Mouse (Mus musculus) intestine, postnatal 0 days (tissue): ENCODE measurements around the gene Olfr876. TPM values are rescaled to one million over a fixed set of nuclear protein-coding genes. Genes with fewer than 3 reads are reported as not detected.
A peak's percentile ranks its signal among the peaks of the same experiment; 100 is the strongest.
"Not testable (repeated sequence)": the region's sequence is repeated elsewhere in the genome, so short reads cannot be mapped to it uniquely, and the experiment has no call there.

Experiments used
- ATAC-seq: fragments of 200-750 bp; cut with Nextera tagmentation; 2 replicates; pipeline ENCODE4 v1.8.0; 2017; ENCODE audit warnings: mild to moderate bottlenecking, moderate TSS enrichment, moderate library complexity
- H3K27ac ChIP-seq: fragments of 300-500 bp; sonication (generic); 2 replicates; pipeline ENCODE4 v1.5.1; 2014; ENCODE audit warnings: mild to moderate bottlenecking, low read depth, low read length, moderate library complexity
- H3K27me3 ChIP-seq: fragments of 300-500 bp; sonication (generic); replicated peaks from 2 replicates; pipeline ENCODE4 v1.6.1; 2014; ENCODE audit warnings: low read length, mixed read lengths; ENCODE audit not compliant: control insufficient read depth, insufficient read depth
- H3K36me3 ChIP-seq: fragments of 300-500 bp; sonication (generic); 2 replicates; pipeline ENCODE4 v1.6.1; 2014; ENCODE audit warnings: mild to moderate bottlenecking, moderate library complexity; ENCODE audit not compliant: control insufficient read depth, insufficient read depth
- H3K4me1 ChIP-seq: fragments of 300-500 bp; sonication (generic); replicated peaks from 2 replicates; pipeline ENCODE4 v1.6.1; 2014; ENCODE audit warnings: antibody characterized with exemption, low read length, mixed read lengths; ENCODE audit not compliant: control insufficient read depth, insufficient read depth
- H3K4me2 ChIP-seq: fragments of 300-500 bp; sonication (generic); replicated peaks from 2 replicates; pipeline ENCODE4 v1.6.1; 2014; ENCODE audit warnings: low read depth, mild to moderate bottlenecking, moderate library complexity
- H3K4me3 ChIP-seq: fragments of 300-500 bp; sonication (generic); 2 replicates; pipeline ENCODE4 v1.5.1; 2014; ENCODE audit warnings: low read depth, low read length
- H3K9ac ChIP-seq: fragments of 300-500 bp; sonication (generic); 2 replicates; pipeline ENCODE4 v1.6.1; 2014; ENCODE audit warnings: mild to moderate bottlenecking, low read depth, low read length
- H3K9me3 ChIP-seq: fragments of 300-500 bp; sonication (generic); 2 replicates; pipeline ENCODE4 v1.6.1; 2016; ENCODE audit warnings: mixed run types; ENCODE audit not compliant: control insufficient read depth
- CTCF ChIP-seq: sonication (generic); IDR thresholded peaks from 2 replicates; pipeline ENCODE4 v1.5.1; 2016; ENCODE audit warnings: low read depth, mild to moderate bottlenecking, control low read depth, antibody characterized with exemption, moderate library complexity
- WGBS: fragments of 180-500 bp; shearing (Covaris S2); extraction: QIAGEN DNeasy Blood & Tissue Kit; methylation state at CpG from one replicate; pipeline ENCODE4 v1.1.7; 2014; 5-methylcytosine and 5-hydroxymethylcytosine counted together
- polyA plus RNA-seq: library from polyadenylated mRNA; unstranded; fragments of >200 nt; fragmentation: Nextera tagmentation; extraction: Ambion mirVana; gene quantifications from 2 replicates; pipeline ENCODE4 v1.2.1, GENCODE M21; 2015

Olfr876 gene
- not detected in 2 replicates for polyA plus RNA-seq

DNA sequence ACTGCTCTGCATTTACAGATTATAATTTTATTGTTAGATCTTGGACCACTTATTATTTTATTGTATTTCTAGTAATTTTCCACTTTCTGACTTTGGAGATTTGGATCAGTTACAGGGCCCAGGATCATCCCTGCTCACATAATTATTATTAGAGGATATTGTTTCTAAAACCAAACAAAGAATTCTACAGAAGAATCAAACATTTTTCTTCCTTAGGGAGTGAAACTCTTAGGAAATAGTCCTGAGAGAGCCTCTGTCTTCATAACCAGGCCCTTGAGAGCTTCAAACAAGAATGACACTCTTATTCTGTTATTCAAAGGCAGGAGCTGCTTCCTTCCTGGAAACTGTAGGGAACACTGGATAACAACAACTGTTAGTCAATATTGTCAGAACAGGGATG lies at the start of gene Olfr876:
Gene Olfr876, plus strand, starts transcription at position 301 of the 400 bp plus-strand sequence.
- ATAC-seq = no peak
- Histone ChIP-seq H3K4me2 (no peak within 1 kb of the TSS), H3K4me3 (no peak within 1 kb of the TSS)

DNA sequence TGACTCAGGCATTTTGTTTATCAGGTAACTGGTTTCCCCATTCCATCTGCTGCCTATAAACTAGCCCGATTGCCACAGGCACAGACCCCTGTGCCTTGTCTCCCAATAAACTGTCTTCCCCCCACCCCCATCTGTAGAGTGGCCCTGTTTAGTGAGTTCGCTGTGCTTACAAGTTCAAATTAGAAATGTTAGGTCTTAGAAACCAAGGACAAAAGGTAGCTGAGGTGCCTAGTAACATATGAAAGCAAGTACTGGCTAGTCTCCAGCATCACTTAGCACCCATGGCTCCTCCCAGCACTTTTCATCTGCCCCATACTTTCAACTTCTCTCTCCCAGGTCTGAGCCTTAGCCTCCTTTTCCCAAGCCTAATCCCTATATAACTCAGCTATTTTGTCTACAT lies 41.1 kb upstream of the Olfr876 start:
- no peaks in the 10 kb centered on the region for H3K4me1 ChIP-seq
- no peak overlapping the region for H3K9ac ChIP-seq
- H3K27me3 ChIP-seq = no peaks in the 10 kb centered on the region
- H3K4me2 ChIP-seq = no peak overlapping the region
- H3K27ac ChIP-seq = no peak overlapping the region
- no peak overlapping the region for H3K4me3 ChIP-seq
- H3K36me3 ChIP-seq = no peaks in the 10 kb centered on the region
- TF ChIP-seq CTCF = no peak
- ATAC-seq = no peak
- 77% methylated on average over 2 of the region's 2 CpGs for WGBS
- H3K9me3 ChIP-seq = no peaks in the 10 kb centered on the region

More for the DNA sequence above, at the start of gene Olfr876:
- no peaks in the 10 kb centered on the region for H3K36me3 ChIP-seq
- no peak for TF ChIP-seq CTCF
- no peak within 1 kb of the TSS for H3K9ac ChIP-seq
- no peaks in the 10 kb centered on the region for H3K4me1 ChIP-seq
- H3K27me3 ChIP-seq = no peaks in the 10 kb centered on the region
- no peak within 1 kb of the TSS for H3K27ac ChIP-seq
- no peaks in the 10 kb centered on the region for H3K9me3 ChIP-seq

- Histone ChIP-seq H3K9me3 (no peaks in the 10 kb centered on the region), H3K27ac (no peak overlapping the region), H3K4me1 (no peaks in the 10 kb centered on the region), H3K27me3 (no peaks in the 10 kb centered on the region), H3K36me3 (no peaks in the 10 kb centered on the region), H3K9ac (no peak overlapping the region), H3K4me3 (no peak overlapping the region), H3K4me2 (no peak overlapping the region)
- ATAC-seq = no peak
- peak; percentile 40 for TF ChIP-seq CTCF
- 46% methylated on average over 2 of the region's 2 CpGs for WGBS
Measured at GRCm38 (mm10) chr9:37762541-37762940, 40.3 kb upstream of the Olfr876 start.

DNA sequence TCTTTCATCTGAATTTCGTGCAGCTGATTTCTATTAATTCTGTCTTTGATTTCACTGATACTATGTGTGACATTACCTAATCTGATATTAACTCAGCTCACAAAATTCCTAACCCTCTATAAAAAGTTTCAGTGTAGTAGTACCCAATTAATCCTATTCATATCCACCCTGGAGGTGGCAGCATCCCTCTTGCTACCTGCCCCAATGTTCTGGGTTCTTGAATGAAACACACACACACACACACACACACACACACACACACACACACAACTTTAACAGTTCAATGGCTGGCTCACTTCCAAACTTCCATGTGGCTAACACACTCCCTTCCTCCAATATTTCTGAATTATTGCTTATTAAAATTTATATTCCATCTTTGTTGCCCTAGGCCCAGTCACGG lies 32.2 kb upstream of the Olfr876 start:
- no peak overlapping the region for H3K9ac ChIP-seq
- no peak overlapping the region for H3K4me3 ChIP-seq
- ATAC-seq = no peak
- TF ChIP-seq CTCF = no peak
- H3K36me3 ChIP-seq = no peaks in the 10 kb centered on the region
- H3K4me1 ChIP-seq = no peaks in the 10 kb centered on the region
- no peaks in the 10 kb centered on the region for H3K9me3 ChIP-seq
- no peaks in the 10 kb centered on the region for H3K27me3 ChIP-seq
- no peak overlapping the region for H3K4me2 ChIP-seq
- WGBS = 73% methylated on average over 2 of the region's 2 CpGs
- no peak overlapping the region for H3K27ac ChIP-seq

GRCm38 (mm10) chr9:37771759-37772158 lies 31.1 kb upstream of the Olfr876 start, which contains the start of gene Olfr875:
Gene Olfr875, plus strand, starts transcription at chr9:37771857.
- H3K9me3 ChIP-seq = no peaks in the 10 kb centered on the region
- ATAC-seq = no peak
- no peaks in the 10 kb centered on the region for H3K27me3 ChIP-seq
- no peaks in the 10 kb centered on the region for H3K36me3 ChIP-seq
- no peak for TF ChIP-seq CTCF
- H3K4me2 ChIP-seq = no peak within 1 kb of the TSS
- H3K4me1 ChIP-seq = no peaks in the 10 kb centered on the region
- 13% methylated on average over 2 of the region's 2 CpGs for WGBS
- H3K27ac ChIP-seq = no peak within 1 kb of the TSS
- H3K4me3 ChIP-seq = no peak within 1 kb of the TSS
- no peak within 1 kb of the TSS for H3K9ac ChIP-seq

GRCm38 (mm10) chr9:37782766-37783260 lies 20.0 kb upstream of the Olfr876 start:
- Histone ChIP-seq H3K9me3 (no peaks in the 10 kb centered on the region), H3K9ac (no peak overlapping the region), H3K4me3 (no peak overlapping the region)

GRCm38 (mm10) chr9:37783394-37784387 lies 19.1 kb upstream of the Olfr876 start:
- H3K27me3 ChIP-seq, H3K27ac ChIP-seq, H3K4me3 ChIP-seq, ATAC-seq, H3K9me3 ChIP-seq, H3K4me1 ChIP-seq, H3K4me2 ChIP-seq, H3K9ac ChIP-seq, H3K36me3 ChIP-seq: not testable (repeated sequence)
- 79% methylated on average over 9 of the region's 15 CpGs for WGBS

More at GRCm38 (mm10) chr9:37782766-37783260, 20.0 kb upstream of the Olfr876 start:
- no peaks in the 10 kb centered on the region for H3K27me3 ChIP-seq
- no peak for ATAC-seq
- H3K27ac ChIP-seq = no peak overlapping the region
- WGBS = 9% methylated on average over 7 of the region's 7 CpGs
- no peaks in the 10 kb centered on the region for H3K4me1 ChIP-seq
- TF ChIP-seq CTCF = no peak
- peak overlapping the region; percentile 21; the same call in 1 of the 2 replicates for H3K4me2 ChIP-seq
- no peaks in the 10 kb centered on the region for H3K36me3 ChIP-seq
